Mouse (Mus musculus): ENCODE measurements around the gene Rcor1.

Gene Rcor1

DNA sequence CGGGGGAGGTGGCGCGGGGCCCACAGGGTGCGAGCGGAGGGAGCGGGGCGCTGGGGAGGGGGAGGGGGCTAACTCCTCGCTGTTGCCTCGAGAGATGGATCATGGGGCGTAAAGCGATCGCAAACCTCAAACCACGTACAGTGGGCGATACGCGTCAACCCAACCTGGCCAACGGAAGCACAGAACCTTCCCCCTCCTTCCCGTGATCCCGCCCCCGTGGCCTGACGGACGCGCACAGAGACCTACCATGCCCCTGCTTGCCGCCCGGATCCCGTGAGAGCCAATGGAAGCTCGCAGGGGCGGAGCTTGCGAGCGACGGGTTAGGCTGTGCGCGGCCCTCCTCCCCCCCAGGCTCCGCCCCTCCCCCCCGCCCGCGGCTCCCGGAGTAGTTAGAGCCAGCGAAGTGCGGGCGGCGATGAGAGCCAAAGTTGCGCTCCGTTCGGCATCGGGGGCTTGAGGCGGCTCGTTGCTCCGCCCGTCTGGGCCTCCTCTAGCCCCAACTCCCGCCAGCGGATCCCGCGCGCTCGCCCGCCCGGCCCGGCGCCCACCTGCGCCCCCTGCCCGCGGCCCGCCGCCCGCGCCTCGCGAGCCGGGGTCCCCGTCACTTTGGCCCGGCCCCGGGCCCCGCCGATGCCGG, at the start of gene Rcor1:
Gene Rcor1 (plus strand): TSS at position 376 of the 637 bp plus-strand sequence.
- peak; percentile 97 for DNase-seq (ENCODE audit: low spot score)

DNA sequence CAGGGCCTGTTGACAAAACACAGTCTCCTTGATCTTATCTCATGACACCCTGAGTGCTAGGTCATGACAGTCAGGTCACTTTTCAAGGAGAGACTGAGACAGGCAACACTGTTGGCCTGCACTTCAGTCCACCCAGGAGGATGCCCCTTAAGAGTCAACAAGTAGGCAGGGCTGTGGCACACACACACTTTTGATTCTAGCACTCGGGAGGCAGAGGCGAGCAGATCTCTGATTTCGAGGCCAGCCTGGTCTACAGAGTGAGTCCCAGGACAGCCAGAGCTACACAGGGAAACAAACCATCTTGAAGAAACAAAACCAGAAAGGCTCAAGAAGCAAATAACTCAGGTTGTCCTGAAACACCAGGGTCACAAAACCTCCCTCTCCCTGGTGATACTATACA, 49.7 kb upstream of the Rcor1 start:
- DNase-seq (ENCODE audit: low spot score), result no peak

DNA sequence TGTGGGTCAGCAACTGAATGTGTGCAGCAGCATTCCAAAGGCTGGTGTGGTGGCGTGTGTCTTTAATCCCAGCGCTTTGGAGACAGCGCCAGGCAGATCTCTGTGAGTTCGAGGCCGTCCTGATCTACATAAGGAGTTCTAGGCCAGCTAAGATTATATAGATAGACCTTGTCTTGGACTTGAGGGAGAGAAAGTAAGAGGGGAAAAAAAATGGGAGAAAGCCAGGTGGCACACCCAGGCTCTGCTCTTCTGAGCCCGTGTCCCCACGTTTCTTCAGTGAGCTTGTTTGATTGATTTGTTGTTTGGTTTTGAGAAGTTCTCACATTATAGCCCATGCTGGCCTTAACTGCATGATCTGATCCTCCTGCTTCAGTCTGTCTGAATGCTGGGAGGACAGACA, 48.7 kb upstream of the Rcor1 start:
- no peak for DNase-seq (ENCODE audit: low spot score)

DNA sequence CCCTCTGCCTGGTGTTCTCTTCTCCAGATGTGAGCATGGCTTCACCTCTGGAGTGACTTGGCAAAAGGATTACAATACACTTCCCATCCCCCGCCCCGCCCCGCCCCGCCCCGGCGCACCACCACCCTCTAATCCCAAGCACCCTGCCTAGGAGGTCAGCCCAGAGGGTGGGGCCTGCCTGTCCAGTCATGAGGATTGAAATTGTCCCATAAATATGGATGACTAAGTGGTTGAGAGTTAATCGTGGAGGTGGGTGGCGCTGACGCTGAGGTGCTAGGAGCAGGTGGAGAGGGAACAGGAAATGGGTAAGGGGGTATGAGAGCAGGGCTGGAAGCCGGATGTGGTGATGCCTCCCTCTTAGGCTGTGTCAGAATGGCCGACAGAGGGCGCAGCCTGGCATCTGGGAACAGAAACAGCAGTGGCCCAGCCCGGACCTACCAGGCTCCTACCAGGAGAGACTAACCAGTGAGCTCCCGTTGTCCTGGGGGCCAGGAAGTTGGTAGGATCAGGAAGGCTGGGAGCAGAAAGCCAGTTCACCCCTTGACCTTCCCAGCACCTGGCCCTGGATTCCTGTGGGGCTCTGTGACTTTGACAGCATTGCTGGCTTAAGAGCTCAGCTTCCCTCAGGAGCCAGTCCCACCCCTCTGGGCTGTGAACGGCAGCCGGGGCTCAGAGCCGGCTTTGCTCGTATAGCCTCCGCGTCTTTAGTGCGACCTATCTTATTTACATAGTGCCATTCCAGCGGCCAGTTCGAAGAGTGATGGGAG, 47.6 kb upstream of the Rcor1 start:
- no peak for DNase-seq (ENCODE audit: low spot score)

DNA sequence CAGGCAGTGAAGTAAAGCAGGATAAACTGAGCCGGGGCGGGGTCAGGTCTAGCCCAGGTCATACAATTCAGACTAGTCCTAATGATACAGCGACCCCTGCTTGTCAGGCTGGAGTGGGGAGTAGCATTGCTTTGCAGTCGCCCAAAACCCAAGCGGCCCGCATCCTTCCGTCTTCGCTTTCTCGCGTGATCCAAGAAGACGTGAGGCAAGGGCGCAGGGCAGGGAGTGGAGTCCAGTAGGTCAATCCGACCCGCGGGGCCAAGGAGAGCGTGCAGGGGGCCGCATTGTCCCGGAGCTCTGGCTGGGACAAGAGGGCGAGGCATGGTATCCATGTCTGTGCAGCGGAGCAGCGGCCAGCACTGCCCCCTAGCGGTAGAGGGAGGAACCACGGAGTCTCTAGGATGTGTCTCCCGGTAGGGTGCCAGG, 47.0 kb upstream of the Rcor1 start:
- peak; percentile 91 for DNase-seq (ENCODE audit: low spot score)

DNA sequence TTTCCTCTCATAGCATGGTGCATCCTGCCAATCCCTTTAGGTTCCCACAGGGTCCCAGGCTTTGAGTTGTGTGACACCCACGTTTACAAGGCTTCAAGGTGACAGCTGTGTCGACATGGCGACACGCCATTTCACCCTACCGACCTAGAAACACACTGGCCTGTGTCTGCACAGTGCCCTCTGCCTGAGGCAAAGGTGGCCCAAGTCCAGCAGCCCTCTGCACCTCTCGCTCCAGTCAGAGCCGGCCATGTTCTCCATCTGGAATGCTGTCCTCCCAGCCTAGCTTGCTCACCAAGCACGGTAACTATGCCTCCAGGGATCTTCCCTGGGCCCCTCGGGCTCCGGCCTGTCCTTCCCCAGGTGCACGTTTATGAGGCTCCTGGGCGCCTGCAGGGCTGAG, 46.4 kb upstream of the Rcor1 start:
- DNase-seq (ENCODE audit: low spot score), result no peak

DNA sequence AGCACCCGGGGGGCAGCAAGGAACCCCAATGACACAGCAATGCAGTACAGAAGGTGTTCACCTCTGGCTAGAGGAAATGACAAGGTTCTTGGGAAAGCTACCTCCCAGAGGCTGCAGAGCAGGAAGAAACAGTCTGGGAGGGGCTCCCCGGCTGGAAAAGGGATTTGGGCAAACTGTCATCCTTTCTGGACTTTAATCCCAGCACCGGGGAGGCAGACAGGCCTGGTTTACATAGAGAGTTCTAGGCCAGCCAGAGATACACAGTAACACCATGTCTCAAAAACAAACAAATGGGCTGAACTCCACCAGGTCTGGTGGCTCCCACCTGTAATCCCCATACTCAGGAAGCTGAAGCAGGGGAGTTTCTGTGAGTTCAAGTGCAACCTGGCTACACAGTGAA, 45.9 kb upstream of the Rcor1 start:
- no peak for DNase-seq (ENCODE audit: low spot score)

DNA sequence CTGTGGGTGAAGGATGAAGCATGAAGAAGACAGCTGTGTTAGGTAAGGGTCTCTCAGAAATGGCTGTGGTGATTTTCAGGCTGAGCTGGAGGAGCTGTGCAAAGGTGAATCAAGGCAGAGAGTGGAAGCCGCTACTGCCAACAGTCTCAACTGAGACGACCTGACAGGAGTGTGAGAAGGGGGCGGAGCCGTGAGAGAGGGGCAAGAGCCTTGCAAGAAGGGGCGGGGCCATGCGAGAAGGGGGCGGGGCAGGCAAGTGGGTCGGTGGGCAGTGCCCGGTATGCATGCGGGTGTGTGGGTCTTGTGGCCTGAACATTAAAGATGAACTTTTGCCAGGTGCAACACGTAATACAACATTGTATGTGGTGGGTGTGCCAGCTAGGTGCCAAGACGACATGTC, 44.5 kb upstream of the Rcor1 start:
- no peak for DNase-seq (ENCODE audit: low spot score)

DNA sequence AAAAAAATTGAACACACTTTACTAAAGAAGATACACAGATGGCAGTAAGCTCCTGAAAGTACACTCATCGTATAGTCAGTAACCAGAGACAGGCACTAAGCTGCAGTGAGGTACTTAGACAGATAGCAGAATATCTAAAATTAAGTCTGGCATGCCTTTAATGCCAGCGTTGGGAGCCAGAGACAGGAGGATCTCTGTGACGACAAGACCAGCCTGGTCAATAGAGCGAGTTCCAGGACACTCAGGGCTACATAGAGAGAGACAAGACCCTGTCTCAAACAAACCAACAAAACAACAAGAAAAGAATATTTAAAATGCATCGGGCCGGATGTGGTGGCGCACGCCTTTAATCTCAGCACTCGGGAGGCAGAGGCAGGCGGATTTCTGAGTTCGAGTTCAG, 41.1 kb upstream of the Rcor1 start:
- DNase-seq (ENCODE audit: low spot score), result no peak

DNA sequence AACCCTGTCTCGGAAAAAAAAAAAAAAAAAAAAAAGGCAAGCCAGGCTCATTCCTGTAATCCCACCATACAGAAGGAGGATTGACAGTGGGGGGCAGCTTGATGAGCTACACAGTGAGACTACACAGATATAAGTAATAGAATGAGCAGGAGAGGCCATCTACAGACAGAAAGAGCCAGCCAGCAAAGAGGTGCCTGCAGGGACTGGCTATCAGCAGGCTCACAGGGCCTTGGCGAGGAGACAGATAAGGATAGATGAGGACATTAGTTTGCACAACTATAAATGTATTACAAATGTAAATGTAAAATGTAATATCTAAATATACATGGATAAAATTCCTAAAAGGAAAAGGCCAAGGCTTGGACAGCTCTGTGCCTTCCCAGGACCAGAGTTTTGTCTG, 39.3 kb upstream of the Rcor1 start:
- DNase-seq (ENCODE audit: low spot score), result no peak

DNA sequence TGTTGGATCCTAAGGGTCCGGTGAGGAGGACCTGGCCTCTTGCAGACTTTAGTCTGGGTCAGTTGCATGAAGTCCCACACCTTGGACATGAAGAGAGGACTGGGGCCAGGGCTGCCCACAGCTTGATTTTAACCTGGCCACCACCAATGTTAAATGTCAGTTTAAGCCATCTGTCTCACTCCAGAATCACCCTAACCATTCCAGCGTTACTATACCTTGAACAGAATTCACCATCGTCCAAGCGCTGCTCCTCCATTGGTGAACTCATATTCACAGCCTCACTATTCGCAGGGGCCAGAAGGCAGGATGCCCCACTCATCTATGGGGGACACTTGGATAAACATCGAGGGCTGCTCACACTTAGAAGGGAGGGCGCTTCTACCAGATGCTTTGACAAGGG, 38.2 kb upstream of the Rcor1 start:
- DNase-seq (ENCODE audit: low spot score), result no peak

DNA sequence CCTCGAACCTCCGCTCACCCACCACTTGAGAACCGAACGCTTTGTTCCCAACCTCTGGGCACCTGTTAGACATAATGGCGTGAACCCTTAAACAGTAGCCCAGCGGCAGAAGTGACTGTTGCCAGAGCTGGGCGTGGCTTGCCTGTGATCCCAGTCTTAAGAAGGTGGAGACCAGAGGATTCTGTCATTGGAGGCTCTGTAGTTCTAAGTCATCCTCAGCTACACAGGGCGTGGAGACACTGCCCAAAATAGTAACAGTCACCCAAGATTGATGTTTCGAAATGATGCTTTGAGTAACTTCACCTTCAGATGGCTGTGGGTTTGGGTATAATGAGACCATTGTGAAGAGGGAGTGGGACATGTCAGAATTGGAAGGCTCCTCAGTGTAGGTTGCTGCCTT, 35.0 kb upstream of the Rcor1 start:
- no peak for DNase-seq (ENCODE audit: low spot score)

DNA sequence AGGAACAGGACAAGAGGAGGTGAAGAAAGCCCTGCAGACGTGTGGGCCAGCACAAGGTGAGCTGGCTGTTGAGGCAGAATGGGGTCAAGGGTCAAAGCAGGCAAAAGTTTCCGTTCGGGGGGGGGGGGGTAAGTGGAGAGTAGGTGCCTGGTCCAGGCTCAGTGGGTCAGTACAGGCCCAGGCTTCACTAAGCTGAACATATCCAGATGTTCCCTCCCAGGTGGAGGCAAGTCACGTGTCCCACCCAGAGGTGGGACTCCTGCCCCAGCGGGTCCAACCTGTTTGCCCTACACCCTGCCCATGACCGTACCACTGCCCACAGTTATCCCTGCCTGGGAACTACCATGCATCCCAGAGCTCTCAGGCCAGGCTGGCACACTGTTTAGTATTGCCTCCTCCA, 33.3 kb upstream of the Rcor1 start:
- DNase-seq (ENCODE audit: low spot score), result no peak

DNA sequence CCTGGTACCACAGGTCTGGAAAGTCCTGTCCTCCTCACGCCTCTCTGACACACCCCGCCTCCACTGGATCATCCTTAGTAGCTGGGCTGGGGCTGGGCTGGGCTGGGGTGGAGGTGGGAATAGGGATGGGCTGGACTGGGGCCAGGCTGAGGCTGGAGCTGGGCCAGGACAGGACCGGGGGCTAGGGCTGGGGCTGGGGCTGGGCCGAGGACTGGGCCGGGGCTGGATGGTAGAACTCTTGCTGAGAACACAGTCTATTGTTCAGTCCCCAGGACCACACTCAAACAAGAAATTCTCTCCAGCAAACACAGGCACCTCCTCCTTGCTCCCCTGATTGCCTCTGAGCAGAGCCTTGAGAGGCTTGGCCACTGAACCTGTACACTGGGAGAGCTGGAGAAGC, 32.8 kb upstream of the Rcor1 start:
- DNase-seq (ENCODE audit: low spot score), result no peak

DNA sequence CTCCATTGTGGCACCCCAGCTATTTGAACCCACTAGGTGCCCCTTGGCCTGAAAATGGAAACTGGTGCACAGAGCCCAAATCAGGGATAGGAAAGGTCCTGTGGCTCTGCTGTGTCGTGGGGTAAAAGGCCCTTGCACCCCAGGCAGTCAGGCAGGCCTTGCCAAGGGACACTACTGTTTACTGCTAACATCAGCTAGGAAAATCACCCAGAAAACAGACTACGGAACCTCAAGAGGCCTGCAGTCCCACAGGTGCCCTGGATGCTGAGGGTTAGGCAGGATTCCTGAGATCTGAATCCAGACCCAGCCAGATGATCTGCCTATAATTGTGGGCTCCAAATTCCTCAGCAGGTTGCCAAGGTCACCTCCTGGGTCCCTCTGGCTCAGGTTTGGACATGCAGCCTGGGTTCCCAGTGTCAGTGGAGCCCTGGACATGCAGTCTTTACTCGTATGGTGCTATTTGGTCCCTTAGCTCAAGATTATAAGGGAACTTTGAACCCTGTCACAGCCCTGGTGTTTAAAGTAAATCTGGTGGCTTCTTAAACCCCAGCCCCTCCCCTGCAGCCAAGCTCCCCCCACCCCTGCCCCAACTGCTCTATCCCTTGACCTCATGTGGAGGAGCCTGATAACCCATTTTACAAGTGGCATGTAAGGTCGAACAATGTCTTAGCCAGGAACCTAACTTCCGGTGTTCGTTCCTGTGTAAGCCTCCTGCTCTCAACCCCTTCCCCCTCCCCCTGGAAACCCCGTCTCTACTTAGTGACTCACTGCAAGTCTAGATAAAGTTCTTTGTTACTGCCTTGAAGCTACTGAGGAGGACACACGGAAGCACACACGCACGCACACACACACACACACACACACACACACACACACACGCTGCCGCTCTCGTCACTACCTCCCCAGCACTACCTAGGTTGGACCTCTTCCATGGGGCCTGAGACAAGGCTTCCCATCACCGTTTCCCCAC, 31.7 kb upstream of the Rcor1 start:
- no peak for DNase-seq (ENCODE audit: low spot score)

DNA sequence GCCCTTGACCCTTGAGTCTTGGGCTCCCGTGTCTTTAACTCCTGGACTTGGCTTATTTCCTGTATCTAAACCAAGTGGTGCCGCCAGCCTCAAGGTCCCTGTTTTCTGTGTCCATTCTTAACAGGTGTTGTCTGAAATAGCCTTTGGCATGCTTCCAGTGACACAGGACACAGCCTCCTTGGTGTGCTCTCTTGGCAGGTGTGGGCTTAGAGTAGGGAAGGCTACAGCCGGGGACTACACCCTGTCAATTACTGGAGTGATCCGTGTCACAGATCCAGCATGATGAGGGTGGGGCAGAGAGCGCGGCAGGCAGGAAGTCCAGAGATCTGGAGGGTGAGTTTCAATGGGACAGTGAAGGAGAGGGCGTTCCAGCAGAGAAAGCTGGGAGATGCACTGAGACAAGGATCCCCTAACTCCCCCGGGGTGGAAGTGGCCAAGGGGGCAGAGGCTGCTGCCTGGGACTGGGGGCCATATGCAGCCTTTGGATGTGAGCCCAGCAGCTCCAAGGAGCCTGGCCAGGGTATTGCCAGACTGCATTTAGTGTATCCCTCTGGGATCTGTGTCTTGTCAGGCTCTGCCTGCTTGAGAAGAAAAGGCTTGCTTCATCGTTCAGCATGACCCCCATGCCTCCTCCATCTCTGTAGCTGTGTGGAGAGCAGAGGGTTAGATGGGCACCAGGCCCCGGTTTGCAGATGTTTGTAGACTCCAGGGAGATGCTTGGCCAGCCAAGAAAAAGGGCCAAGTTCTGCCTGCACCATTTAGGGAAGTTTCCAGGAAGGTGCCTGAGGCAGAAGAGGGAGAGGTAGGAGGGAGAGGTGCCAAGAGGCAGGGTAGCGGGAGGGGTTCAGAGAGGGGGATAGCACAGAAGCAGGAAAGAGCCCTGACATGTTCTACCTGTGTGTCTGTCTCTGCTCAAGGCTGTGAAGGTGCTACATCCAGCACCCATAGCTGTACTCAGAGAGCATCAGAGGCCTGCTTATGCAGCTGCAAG, 30.4 kb upstream of the Rcor1 start:
- DNase-seq (ENCODE audit: low spot score), result no peak

DNA sequence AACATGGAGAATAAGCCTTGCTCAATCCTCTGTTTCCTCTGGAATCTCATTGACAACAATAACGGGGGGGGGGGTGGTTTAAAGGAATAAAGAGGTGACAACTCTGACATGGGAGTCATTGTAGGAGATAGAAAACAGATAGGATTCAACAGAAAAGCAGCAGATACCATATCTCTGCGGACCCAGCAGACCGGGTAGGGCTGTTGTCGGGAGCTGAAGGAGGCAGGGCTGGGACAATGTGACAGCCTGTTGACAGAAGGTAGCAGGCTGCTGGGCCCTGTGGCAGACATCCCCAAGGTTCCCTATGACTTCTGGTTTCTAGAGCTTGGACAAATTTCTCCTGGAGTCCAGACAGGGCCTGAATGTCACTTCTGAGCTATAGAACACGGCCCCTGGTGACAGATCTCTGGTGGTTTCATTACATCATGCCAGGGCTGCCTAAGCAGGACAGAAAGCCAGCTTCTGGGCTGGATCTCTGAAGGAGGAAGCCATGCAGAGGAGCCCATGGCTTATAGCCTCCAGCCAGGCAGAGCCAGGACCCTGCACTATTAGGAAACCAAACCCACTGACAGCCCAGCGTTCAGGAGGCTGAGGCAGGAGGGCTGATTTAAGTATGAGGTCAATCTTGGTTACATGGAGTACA, 29.4 kb upstream of the Rcor1 start:
- DNase-seq (ENCODE audit: low spot score), result no peak

DNA sequence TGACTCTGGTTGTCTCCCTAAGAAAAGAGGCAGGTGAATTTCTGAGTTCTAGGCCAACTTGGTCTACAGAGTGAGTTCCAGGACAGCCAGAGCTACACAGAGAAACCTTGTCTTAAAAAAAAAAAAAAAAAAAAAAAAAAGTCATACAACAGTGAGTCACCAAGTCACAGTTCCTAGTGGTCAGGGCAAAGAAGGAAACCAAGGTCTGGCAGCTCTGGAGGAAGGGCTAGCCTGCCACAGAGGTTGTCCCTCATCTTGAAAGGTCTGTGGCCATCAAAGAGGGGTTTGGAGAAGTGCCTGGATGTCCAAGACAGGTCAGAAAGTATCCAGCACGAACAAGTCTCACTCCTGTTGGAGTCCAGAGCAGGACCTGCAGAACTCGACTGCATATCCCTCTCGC, 22.3 kb upstream of the Rcor1 start:
- no peak for DNase-seq (ENCODE audit: low spot score)

DNA sequence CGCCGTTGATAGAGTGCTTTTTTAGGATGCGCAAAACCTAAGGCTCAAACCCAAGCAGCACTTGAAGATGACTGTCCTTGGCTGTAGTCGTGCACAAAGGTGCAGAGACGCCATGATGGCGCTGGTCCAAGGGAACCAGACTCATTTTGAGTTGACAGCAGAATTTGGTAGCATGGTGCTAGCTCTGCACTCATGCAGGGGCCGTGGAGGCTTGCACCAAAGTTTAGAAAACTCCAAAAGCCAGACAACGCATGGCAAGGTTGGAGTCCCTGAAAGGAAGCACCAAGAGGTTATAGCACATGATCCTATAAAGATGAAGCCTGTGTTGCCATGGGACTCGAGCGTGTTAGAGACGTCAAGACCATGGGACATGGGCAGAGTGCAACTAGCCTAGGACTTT, 21.1 kb upstream of the Rcor1 start:
- DNase-seq (ENCODE audit: low spot score), result no peak

DNA sequence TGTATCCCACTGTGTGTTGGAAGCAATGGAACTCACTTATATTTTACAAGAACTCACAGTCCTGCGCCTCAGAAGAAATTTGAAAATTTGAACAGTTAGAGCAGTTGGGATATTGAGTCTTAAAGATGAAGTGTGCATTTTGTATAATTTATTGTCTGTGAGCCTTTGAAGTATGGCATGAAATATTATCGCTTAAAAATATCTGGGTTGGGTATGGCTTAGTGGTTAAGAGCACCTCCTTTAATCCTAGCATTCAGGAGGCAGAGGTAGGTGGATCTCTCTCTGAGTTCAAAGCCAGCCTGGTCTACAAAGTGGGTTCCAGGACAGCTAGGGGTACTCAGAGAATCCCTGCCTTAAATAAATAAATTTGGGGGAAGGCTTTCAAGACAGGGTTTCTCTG, 20.1 kb upstream of the Rcor1 start:
- no peak for DNase-seq (ENCODE audit: low spot score)

DNA sequence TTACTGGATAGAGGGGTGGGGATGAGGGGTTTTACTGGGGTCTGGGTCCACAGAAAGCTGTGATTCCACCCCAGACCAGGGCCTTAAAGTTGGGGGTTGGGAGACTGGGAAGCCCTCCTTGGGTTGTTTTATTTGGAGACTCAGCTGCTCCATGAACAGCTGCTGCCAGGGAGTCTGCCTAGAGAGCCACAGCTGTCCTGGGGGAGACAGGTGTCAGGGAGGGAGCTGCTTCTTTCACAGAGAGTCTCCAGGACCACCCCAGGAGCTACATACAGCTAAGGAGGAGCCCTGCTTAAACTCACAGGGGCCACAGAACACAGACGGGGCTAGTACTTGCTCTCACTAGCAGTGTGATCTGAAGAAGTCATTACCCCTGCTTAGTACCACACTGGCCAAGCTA, 18.0 kb upstream of the Rcor1 start:
- DNase-seq (ENCODE audit: low spot score), result no peak
